Mouse (Mus musculus): Measurements from ENCODE around the gene Gpr160.

- TF ChIP-seq CTCF (conservative IDR thresholded peaks at IDR 0.05 in 1 of 2, IDR thresholded peaks at IDR 0.05 in 1 of 2; ENCODE audit: low read depth in 2 of 2, low read length in 2 of 2) (no peak), E2F4 (IDR thresholded peaks at IDR 0.05; ENCODE audit: insufficient replicate concordance, low read depth, low read length) (no peak), ZNF384 (IDR thresholded peaks at IDR 0.05; ENCODE audit: low read depth, low read length) (no peak), UBTF (IDR thresholded peaks at IDR 0.05; ENCODE audit: low read depth, low read length) (no peak), USF1 (IDR thresholded peaks at IDR 0.05; ENCODE audit: low read depth, low read length) (no peak), POLR2A (IDR thresholded peaks at IDR 0.05; ENCODE audit: low read depth, low read length) (no peak), CHD2 (IDR thresholded peaks at IDR 0.05; ENCODE audit: low read length) (no peak), MAX (IDR thresholded peaks at IDR 0.05; ENCODE audit: low read length) (no peak), MEF2A (IDR thresholded peaks at IDR 0.05; ENCODE audit: borderline replicate concordance, low read depth, low read length) (no peak)
These were observed 41.0 kb downstream of the Gpr160 start for GRCm38 (mm10) chr3:30896721-30897120.

Measured in CH12.LX (cell line).